Mouse (Mus musculus) adipocyte (in vitro differentiated cells): ENCODE data around the gene Abcc5.
A peak's percentile ranks its signal among the peaks of the same experiment; 100 is the strongest.
"Not testable (repeated sequence)": the region's sequence is repeated elsewhere in the genome, so short reads cannot be mapped to it uniquely, and the experiment has no call there.

Source experiments
- DNase-seq: peaks from one replicate; pipeline ENCODE4 v3.0.0-alpha.2; 2016; ENCODE audit warnings: low spot score

The Abcc5 gene

GRCm38 (mm10) chr16:20425855-20426598 lies at the start of gene Abcc5:
Gene Abcc5, minus strand, starts transcription at chr16:20426394.
- peak; percentile 92 for DNase-seq

- no peak for DNase-seq
These were observed 49.1 kb upstream of the Abcc5 start for GRCm38 (mm10) chr16:20475335-20475734.

DNA sequence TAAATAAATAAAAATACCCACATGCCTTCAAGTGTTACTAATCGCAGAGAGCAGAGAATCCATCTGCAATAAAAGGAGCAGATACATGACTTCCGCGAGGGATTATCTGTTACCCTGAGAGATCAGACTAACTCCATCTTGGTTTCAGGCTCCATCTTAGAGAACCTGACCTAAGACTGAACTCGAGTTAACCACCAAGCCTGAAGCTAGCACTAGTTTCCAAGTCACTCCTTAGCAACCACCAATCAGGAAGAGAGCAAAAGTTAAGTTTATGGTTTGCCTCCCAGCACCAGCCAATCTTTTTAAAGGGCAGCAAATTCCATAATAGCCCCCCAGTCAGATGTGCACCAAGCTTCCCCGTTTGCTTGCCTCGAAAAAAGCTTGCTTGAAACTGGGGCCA lies 48.6 kb upstream of the Abcc5 start:
- no peak for DNase-seq

DNA sequence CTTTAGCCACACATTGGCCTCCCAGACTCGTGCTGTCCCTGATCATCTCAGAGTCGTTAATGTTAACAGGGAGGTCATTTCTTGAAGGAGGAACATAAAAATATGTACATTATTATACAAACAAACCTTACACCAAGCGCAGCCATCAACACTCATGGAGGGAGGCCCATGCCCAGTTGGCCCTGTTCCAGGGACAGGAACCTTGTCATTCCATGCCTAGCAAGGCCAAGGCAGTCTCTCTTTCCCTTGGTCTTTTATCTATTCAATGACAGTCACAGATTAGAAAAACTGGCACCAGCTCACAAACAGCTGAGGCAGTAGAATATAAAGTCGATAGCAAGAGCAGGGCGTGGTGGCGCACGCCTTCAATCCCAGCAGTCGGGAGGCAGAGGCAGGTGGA lies 48.0 kb upstream of the Abcc5 start:
- no peak for DNase-seq

DNA sequence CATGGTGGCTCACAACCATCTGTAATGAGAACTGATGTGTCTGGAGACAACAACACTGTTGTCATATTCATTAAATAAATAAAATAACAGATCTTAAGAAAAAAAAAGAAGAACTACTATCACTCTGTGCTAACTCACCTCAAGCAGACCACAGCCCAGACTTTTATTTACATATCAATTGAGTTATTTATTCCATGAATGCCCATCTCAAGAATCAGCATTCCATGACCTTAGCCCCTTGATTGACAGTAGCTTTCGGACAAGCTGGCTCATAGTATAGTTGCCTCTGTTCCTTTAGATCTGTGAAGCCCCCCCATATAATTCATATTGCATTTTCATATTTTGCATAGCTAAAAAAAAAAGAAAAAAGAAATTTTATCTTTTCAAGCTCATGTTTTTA lies 47.6 kb upstream of the Abcc5 start:
- DNase-seq: no peak

- no peak for DNase-seq
These were observed 45.5 kb upstream of the Abcc5 start for GRCm38 (mm10) chr16:20471686-20472085.

GRCm38 (mm10) chr16:20470981-20471380 lies 44.8 kb upstream of the Abcc5 start:
- DNase-seq: no peak

DNA sequence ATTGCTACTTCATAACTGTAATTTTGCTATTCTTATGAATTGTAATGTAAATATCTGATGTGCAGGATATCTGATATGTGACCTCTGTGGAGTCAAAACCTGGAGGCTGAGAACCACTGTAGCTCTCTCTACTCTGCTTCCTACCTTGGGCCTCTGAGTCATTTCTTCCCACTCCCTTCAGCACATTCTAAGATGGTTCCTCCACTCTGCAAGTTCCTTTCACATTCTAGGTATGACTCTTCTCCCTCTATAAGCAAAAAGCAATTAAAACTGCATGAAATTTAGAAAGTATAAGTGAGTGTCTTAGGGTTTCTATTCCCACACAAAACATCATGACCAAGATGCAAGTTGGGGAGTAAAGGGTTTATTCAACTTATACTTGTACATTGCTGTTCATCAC lies 38.5 kb upstream of the Abcc5 start:
- DNase-seq: no peak

GRCm38 (mm10) chr16:20458736-20459135 lies 32.5 kb upstream of the Abcc5 start:
- DNase-seq: not testable (repeated sequence)

DNA sequence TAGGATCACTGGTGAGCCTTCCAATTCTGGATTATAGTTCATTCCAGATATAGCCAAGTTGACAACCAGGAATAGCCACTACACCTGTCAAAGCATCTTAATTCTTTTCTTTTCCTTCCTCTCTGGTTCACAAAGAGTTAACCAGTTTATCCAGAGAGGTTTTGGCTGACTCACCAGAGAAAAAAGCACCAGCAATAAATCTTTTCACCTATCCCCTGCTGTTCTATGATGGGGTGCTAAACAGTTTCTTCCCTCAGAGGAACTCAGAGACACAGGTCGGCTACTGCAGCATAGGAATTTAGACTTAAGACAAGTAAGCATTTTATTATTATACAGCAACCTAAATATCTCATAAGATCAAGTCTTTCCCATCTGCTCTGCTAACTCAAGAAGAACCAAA lies 29.9 kb upstream of the Abcc5 start:
- no peak for DNase-seq

- DNase-seq: no peak
These were observed 28.0 kb upstream of the Abcc5 start for GRCm38 (mm10) chr16:20454155-20454654.

DNA sequence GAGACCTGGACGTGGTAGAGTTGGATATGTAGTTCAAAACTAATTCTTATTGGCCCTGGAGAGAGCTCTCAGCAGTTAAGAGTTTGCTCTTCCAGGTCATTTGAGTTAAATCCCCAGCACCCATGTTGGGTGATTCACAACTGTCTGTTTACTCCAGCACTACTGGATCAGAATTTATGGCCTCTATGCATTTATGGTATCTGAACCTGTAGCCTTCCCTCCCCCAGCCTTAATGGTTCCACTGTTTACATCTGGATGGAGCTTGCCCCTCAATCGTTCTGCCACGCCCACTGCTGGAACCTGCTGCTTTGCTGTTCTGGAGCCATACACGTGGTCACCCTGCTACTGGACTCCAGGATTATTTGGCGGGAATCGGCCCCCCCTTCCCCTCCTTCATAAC lies 25.6 kb upstream of the Abcc5 start:
- no peak for DNase-seq

DNA sequence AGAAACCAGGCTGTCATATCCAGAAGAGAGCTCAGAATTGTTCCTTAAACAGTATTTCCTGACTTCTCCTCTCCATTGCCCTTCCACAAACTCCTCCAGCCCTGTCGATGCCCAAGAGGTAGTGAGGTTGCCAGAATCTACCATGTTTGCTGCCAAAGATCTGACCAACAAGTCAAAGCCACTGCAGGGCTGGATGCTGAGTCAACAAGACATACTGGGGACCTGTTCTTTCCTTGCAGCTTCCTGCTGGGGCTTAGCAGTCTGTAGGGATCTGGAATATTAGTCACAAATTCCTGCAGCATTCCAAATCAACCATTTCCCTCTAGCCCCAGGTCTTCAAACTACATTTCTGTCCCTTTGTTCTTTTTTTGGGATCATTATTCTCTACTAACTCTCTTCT lies 19.7 kb upstream of the Abcc5 start:
- DNase-seq: peak; percentile 64

DNA sequence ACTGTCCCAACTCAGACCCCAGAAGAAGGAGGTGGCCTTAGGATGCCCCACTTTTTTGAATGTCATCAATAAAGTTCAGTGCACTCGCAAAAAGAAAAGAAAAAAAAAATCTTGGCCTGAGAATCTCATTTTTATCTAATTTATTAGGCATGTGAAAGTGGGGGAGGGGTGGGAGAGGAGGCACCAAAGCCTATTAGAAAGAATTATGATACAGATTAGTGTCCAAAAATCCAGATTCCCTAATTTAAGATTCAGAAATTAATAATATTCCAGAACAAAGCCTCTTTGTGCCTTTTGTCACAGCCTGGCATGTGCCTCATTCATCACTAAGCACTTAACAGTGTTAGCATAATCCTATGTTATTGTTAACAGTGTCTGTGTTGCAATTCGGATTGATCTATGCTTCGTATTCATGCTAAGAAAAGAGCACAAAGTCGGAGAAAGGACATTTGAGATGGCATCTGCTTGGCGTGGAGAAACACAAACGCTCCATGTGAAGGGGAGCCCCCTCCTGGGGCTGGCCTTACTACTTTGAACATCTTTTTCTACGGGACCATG lies 18.7 kb upstream of the Abcc5 start:
- no peak for DNase-seq

- peak; percentile 50 for DNase-seq
These were observed 16.7 kb upstream of the Abcc5 start for GRCm38 (mm10) chr16:20442871-20443270.

DNA sequence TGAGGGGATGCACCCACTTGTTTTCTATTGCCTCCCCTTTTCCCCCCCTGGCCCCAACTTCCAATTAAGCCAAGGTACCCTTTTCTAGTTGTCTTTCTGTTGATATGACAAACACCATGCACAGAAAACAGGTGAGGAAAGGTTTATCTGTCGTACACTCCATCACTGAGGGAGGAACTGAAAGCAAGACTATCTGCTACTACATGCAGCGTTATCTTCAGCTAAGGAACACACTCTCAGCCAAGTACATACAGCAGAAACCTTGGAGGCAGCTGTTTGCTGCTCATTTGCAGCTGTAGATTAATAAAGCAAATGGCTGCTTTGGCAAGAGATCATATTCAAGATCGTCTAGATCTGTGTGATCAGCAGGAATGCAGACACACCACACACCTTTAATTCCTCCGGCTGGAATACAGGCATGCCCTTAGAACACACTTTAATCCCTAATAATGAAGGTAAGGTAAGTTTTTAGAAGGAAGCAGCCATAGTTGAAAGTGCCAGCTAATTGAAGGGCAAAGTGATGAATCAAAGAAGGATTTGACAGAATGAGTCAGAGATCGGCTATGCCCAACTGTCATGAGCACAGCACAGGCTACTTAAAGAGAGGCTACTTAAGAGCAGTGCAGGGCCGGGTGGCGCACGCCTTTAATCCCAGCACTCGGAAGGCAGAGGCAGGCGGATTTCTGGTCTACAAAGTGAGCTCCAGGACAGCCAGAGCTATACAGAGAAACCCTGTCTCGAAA lies 12.7 kb upstream of the Abcc5 start:
- DNase-seq: no peak

- not testable (repeated sequence) for DNase-seq
These were observed 11.9 kb upstream of the Abcc5 start for GRCm38 (mm10) chr16:20438046-20438445.

- DNase-seq: no peak
These were observed 10.1 kb upstream of the Abcc5 start for GRCm38 (mm10) chr16:20436281-20436680.

GRCm38 (mm10) chr16:20429328-20429727 lies 3.1 kb upstream of the Abcc5 start:
- no peak for DNase-seq

DNA sequence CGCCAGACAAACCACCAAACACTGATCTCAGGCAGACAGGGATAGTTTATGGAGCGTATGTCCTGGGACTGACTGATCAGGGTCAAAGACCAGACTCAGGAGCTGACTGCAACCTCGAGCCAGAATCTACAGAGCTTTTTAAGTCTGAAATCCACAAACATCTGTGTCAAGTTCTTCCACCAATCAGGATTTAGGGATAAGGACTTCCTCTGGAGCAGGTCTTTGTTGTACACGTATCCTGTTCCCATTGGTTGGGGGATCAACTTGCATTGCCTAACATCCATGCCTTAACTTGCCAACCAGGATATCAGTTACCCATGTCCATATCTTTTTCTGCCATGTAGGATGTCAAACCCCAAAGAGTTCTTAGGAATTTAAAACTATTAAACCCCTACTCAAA lies 1.4 kb upstream of the Abcc5 start:
- DNase-seq: no peak

DNA sequence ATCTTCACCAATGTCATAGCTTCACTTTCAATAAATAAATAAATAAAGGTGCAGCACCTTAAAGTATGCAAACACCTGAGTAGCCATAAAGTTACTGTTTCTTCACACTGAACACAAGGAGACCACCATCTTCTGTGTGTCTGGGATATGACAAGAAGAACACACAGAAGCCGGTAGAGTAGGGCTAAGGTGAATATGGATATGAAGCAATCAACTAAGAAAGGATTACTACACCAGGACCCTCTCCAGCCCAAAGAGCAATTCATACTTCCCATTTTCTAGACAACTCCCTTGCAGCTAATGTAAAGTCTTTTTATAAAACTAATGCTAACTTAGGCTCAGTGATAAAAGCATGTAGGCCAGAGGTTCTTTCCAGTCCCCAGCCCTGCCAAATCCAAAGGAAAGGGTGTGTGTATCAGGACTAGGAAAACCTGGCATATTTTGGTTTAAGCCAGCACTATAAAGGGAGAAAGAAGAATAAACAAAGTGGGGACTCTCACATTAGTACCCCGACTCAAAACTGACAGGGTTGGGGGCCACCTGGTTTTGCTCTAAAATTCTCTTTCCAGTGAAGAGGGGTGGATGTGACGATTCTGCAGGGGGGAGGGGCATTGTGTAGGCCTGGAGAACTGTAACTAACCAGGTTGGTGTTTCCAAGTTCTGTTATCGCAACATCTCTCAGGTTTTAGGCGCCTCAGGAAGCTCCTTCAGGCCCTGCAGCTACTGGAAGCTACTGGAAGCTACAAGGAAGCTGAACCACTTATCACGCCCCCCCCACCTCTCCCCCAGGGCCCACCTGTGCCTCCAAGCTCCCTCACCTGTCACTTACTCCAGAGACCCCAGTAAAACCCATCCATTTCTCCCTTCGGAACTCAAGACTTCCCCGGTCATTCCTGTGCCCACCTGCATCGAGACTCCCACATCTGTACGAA lies 1.2 kb downstream of the Abcc5 start:
- DNase-seq: peak; percentile 55

GRCm38 (mm10) chr16:20424226-20424663 lies 1.9 kb downstream of the Abcc5 start:
- DNase-seq: peak; percentile 42
